Mouse (Mus musculus): Measurements from ENCODE around the gene Pan3. TPM values are rescaled to one million over a fixed set of nuclear protein-coding genes. Genes with fewer than 3 reads are reported as not detected.
A peak's percentile ranks its signal among the peaks of the same experiment; 100 is the strongest.

Pan3 gene
- total RNA-seq, 1 experiment = 57.3 TPM

DNA sequence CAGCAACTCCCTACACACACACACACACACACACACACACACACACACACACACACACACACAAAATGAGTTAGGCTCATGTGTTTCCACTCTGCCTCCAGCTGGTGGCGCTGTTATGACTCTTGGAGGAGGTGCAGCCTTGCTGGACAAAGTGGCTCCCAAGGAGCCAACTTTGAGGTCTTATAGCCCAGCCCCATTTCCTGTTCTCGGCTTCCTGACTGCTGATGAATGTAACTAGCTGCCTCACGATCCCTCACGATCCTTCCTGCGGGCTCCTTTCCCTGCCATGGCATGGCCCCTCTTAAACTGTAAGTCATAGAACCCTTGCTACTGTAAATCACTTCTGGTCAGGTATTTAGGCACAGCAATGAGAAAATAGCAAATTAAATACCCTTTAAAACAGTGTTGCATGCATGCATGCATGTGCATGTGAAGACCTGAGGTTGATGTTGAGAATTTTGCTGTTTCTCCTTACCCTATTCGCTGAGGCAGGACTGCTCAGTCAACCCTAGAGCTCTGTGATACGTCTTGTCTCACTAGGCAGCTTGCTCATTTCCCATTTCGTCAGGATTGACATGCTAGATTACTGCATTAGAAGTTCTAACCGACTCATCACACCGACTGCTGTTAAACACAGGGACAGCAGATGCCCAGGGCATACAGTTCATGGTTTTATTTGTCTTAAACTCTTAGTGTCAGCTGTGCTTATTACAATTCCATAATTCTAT is 11.4 kb upstream of the Pan3 start:
- Histone ChIP-seq H3K9ac (ENCODE audit: insufficient read depth, low read depth, low read length, poor library complexity, severe bottlenecking) (peak overlapping the region; percentile 42; the same call in 1 of the 2 replicates), H3K9me3 (ENCODE audit: control insufficient read depth, insufficient read depth, low read depth, low read length) (no peaks in the 10 kb centered on the region), H3K4me1 (ENCODE audit: control insufficient read depth in 2 of 2, insufficient read depth in 2 of 2, low read length in 2 of 2, poor library complexity in 1 of 2) (peaks cover 0 to 5% of the 10 kb centered on the region in 2 experiments; a peak in 1 of 4 replicates), H3K4me3 (ENCODE audit: insufficient read depth in 1 of 2, low read depth in 1 of 2, low read length in 2 of 2, poor library complexity in 1 of 2, severe bottlenecking in 1 of 2) (no peak overlapping the region), H3K36me3 (ENCODE audit: control insufficient read depth, insufficient read depth, low read length, poor library complexity, severe bottlenecking) (no peaks in the 10 kb centered on the region), H3K27ac (ENCODE audit: insufficient read depth, low read depth, low read length, poor library complexity, severe bottlenecking) (no peak overlapping the region)
- in situ Hi-C loops (cut with MboI; ENCODE audit: low sequenced_read_pairs in 2 of 2, unreplicated experiment in 2 of 2) = no loop called here
- TF ChIP-seq MAFK (IDR thresholded peaks at IDR 0.05; ENCODE audit: insufficient read depth, low read depth, low read length) (no peak), HCFC1 (IDR thresholded peaks at IDR 0.05; ENCODE audit: borderline replicate concordance, insufficient read depth, low read length) (no peak), ZNF384 (IDR thresholded peaks at IDR 0.05; ENCODE audit: low read depth, low read length) (no peak), ZC3H11A (IDR thresholded peaks at IDR 0.05; ENCODE audit: borderline replicate concordance, low read depth, low read length) (no peak), CHD2 (IDR thresholded peaks at IDR 0.05; ENCODE audit: low read depth, low read length) (no peak)
- DNase-seq (ENCODE audit: low read depth, low spot score) = peak; percentile 79

DNA sequence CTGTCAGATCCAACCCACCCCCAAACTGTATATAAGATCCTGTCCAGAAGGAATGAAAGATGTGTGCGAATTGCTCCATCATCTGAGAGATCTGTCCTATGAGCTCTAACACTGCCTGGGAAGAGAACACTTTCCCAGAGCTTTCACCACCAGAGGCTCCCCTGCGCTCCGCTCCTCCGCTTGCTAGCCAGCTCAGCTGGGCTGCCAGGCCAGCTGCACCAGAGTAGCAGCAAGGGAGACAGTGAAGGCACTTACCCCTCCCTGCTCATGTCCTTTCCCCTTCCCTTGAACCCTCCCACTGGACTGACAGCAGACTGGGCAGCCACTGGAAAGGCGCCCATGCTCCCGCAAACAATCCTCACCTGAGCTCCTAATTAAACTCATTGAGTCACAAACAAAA is 6.3 kb upstream of the Pan3 start:
- peaks cover 0 to 9% of the 10 kb centered on the region in 2 experiments; a peak in 1 of 4 replicates for H3K4me1 ChIP-seq (ENCODE audit: control insufficient read depth in 2 of 2, insufficient read depth in 2 of 2, low read length in 2 of 2, poor library complexity in 1 of 2)
- TF ChIP-seq ZC3H11A (IDR thresholded peaks at IDR 0.05; ENCODE audit: borderline replicate concordance, low read depth, low read length) = no peak
- TF ChIP-seq HCFC1 (IDR thresholded peaks at IDR 0.05; ENCODE audit: borderline replicate concordance, insufficient read depth, low read length) = no peak
- TF ChIP-seq ZNF384 (IDR thresholded peaks at IDR 0.05; ENCODE audit: low read depth, low read length) = no peak
- no peak for TF ChIP-seq MAFK (IDR thresholded peaks at IDR 0.05; ENCODE audit: insufficient read depth, low read depth, low read length)
- TF ChIP-seq CHD2 (IDR thresholded peaks at IDR 0.05; ENCODE audit: low read depth, low read length) = no peak
- H3K27ac ChIP-seq (ENCODE audit: insufficient read depth, low read depth, low read length, poor library complexity, severe bottlenecking) = no peak overlapping the region
- no peak overlapping the region for H3K4me3 ChIP-seq (ENCODE audit: insufficient read depth in 1 of 2, low read depth in 1 of 2, low read length in 2 of 2, poor library complexity in 1 of 2, severe bottlenecking in 1 of 2)
- no peaks in the 10 kb centered on the region for H3K9me3 ChIP-seq (ENCODE audit: control insufficient read depth, insufficient read depth, low read depth, low read length)
- H3K9ac ChIP-seq (ENCODE audit: insufficient read depth, low read depth, low read length, poor library complexity, severe bottlenecking) = no peak overlapping the region
- in situ Hi-C loops (cut with MboI; ENCODE audit: low sequenced_read_pairs in 2 of 2, unreplicated experiment in 2 of 2) = no loop called here
- no peak for DNase-seq (ENCODE audit: low read depth, low spot score)
- no peaks in the 10 kb centered on the region for H3K36me3 ChIP-seq (ENCODE audit: control insufficient read depth, insufficient read depth, low read length, poor library complexity, severe bottlenecking)

- H3K9me3 ChIP-seq (ENCODE audit: control insufficient read depth, insufficient read depth, low read depth, low read length) = no peaks in the 10 kb centered on the region
- DNase-seq (ENCODE audit: low read depth, low spot score) = no peak
- H3K4me1 ChIP-seq (ENCODE audit: control insufficient read depth in 2 of 2, insufficient read depth in 2 of 2, low read length in 2 of 2, poor library complexity in 1 of 2) = peaks cover 0 to 7% of the 10 kb centered on the region in 2 experiments; a peak in 1 of 4 replicates
- H3K9ac ChIP-seq (ENCODE audit: insufficient read depth, low read depth, low read length, poor library complexity, severe bottlenecking) = no peak overlapping the region
- H3K36me3 ChIP-seq (ENCODE audit: control insufficient read depth, insufficient read depth, low read length, poor library complexity, severe bottlenecking) = no peaks in the 10 kb centered on the region
- H3K4me3 ChIP-seq (ENCODE audit: insufficient read depth in 1 of 2, low read depth in 1 of 2, low read length in 2 of 2, poor library complexity in 1 of 2, severe bottlenecking in 1 of 2) = no peak overlapping the region
- no peak overlapping the region for H3K27ac ChIP-seq (ENCODE audit: insufficient read depth, low read depth, low read length, poor library complexity, severe bottlenecking)
- in situ Hi-C loops (cut with MboI; ENCODE audit: low sequenced_read_pairs in 2 of 2, unreplicated experiment in 2 of 2) = no loop called here
- no peak for TF ChIP-seq MAFK (IDR thresholded peaks at IDR 0.05; ENCODE audit: insufficient read depth, low read depth, low read length)
- TF ChIP-seq CHD2 (IDR thresholded peaks at IDR 0.05; ENCODE audit: low read depth, low read length) = no peak
- TF ChIP-seq ZNF384 (IDR thresholded peaks at IDR 0.05; ENCODE audit: low read depth, low read length) = no peak
- TF ChIP-seq ZC3H11A (IDR thresholded peaks at IDR 0.05; ENCODE audit: borderline replicate concordance, low read depth, low read length) = no peak
- no peak for TF ChIP-seq HCFC1 (IDR thresholded peaks at IDR 0.05; ENCODE audit: borderline replicate concordance, insufficient read depth, low read length)
Observed at GRCm38 (mm10) chr5:147426048-147426805, 3.7 kb upstream of the Pan3 start.

DNA sequence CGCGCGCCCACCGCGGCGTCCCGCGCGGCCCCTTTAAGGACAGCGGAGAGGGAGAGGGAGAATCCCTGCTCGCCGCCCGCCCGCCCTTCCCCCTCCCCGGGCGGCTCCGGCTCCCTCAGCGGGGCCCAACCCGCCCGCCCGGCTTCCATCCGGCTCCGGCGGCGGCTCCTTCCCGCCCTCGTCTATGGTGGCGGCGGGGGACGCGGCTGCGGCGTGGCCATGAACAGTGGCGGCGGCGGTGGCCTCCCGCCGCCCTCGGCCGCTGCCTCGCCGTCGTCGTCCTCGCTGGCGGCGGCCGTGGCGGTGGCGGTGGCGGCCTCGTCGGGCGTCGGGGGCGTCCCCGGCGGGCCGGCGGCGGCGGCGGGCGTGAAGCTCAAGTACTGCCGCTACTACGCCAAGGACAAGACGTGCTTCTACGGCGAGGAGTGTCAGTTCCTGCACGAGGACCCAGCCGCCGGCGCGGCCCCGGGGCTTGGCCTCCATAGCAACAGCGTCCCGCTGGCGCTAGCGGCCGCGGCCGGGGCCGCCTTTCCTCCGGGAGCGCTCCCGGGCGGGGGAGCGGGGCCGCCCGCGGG is 487 bp downstream of the Pan3 start:
- H3K4me3 ChIP-seq (ENCODE audit: insufficient read depth in 1 of 2, low read depth in 1 of 2, low read length in 2 of 2, poor library complexity in 1 of 2, severe bottlenecking in 1 of 2) = peak overlapping the region; percentile 90
- in situ Hi-C loops (cut with MboI; ENCODE audit: low sequenced_read_pairs in 2 of 2, unreplicated experiment in 2 of 2) = no loop called here

More for the DNA sequence above, 487 bp downstream of the Pan3 start:
- Histone ChIP-seq H3K9ac (ENCODE audit: insufficient read depth, low read depth, low read length, poor library complexity, severe bottlenecking) (peak overlapping the region; percentile 95), H3K36me3 (ENCODE audit: control insufficient read depth, insufficient read depth, low read length, poor library complexity, severe bottlenecking) (peaks cover 2% of the 10 kb centered on the region; the same call in 1 of the 2 replicates), H3K9me3 (ENCODE audit: control insufficient read depth, insufficient read depth, low read depth, low read length) (no peaks in the 10 kb centered on the region), H3K4me1 (ENCODE audit: control insufficient read depth in 2 of 2, insufficient read depth in 2 of 2, low read length in 2 of 2, poor library complexity in 1 of 2) (peaks cover 0 to 9% of the 10 kb centered on the region in 2 experiments; a peak in 2 of 4 replicates), H3K27ac (ENCODE audit: insufficient read depth, low read depth, low read length, poor library complexity, severe bottlenecking) (peak overlapping the region; percentile 94)
- TF ChIP-seq MAFK (IDR thresholded peaks at IDR 0.05; ENCODE audit: insufficient read depth, low read depth, low read length) (no peak), CHD2 (IDR thresholded peaks at IDR 0.05; ENCODE audit: low read depth, low read length) (no peak), HCFC1 (IDR thresholded peaks at IDR 0.05; ENCODE audit: borderline replicate concordance, insufficient read depth, low read length) (no peak; the same call in 1 of the 2 replicates), ZNF384 (IDR thresholded peaks at IDR 0.05; ENCODE audit: low read depth, low read length) (no peak), ZC3H11A (IDR thresholded peaks at IDR 0.05; ENCODE audit: borderline replicate concordance, low read depth, low read length) (no peak)
- DNase-seq (ENCODE audit: low read depth, low spot score) = no peak
